Mouse (Mus musculus) ovary, adult 18-20 months (tissue): ENCODE measurements around the gene Letm1.

Experiments
- DNase-seq: peaks from one replicate; pipeline ENCODE4 v3.0.0; 2022; ENCODE audit warnings: low spot score, mixed read lengths

The Letm1 gene

GRCm38 (mm10) chr5:33782345-33782998, at the start of gene Letm1:
Gene Letm1 (minus strand): TSS chr5:33782817.
- peak; percentile 92 for DNase-seq

GRCm38 (mm10) chr5:33830832-33831231, 48.2 kb upstream of the Letm1 start:
- DNase-seq: no peak

GRCm38 (mm10) chr5:33829958-33830357, 47.3 kb upstream of the Letm1 start:
- DNase-seq: no peak

- DNase-seq: no peak
Measured at GRCm38 (mm10) chr5:33828107-33828506, 45.5 kb upstream of the Letm1 start.

GRCm38 (mm10) chr5:33826001-33826400, 43.4 kb upstream of the Letm1 start:
- DNase-seq: no peak

- DNase-seq: no peak
Measured at GRCm38 (mm10) chr5:33822456-33822855, 39.8 kb upstream of the Letm1 start.

GRCm38 (mm10) chr5:33821901-33822427, 39.3 kb upstream of the Letm1 start:
- no peak for DNase-seq

- DNase-seq: peak; percentile 12
Measured at GRCm38 (mm10) chr5:33820733-33821621, 38.4 kb upstream of the Letm1 start.

- peak; percentile 83 for DNase-seq
Measured at GRCm38 (mm10) chr5:33819876-33820732, 37.5 kb upstream of the Letm1 start, which contains the start of gene Nsd2. Gene Nsd2 (plus strand): TSS chr5:33820725.

GRCm38 (mm10) chr5:33819141-33819875, 36.7 kb upstream of the Letm1 start:
- DNase-seq: no peak

GRCm38 (mm10) chr5:33818104-33818503, 35.5 kb upstream of the Letm1 start:
- no peak for DNase-seq

GRCm38 (mm10) chr5:33816008-33816725, 33.5 kb upstream of the Letm1 start:
- no peak for DNase-seq

GRCm38 (mm10) chr5:33811519-33811918, 28.9 kb upstream of the Letm1 start:
- no peak for DNase-seq

- DNase-seq: no peak
Measured at GRCm38 (mm10) chr5:33803337-33803736, 20.7 kb upstream of the Letm1 start.

- no peak for DNase-seq
Measured at GRCm38 (mm10) chr5:33791912-33792643, 9.5 kb upstream of the Letm1 start.

GRCm38 (mm10) chr5:33782999-33783390, 378 bp upstream of the Letm1 start:
- DNase-seq: no peak

GRCm38 (mm10) chr5:33781964-33782344, 663 bp downstream of the Letm1 start:
- DNase-seq: no peak

- no peak for DNase-seq
Measured at GRCm38 (mm10) chr5:33777195-33777594, 5.4 kb downstream of the Letm1 start.

- no peak for DNase-seq
Measured at GRCm38 (mm10) chr5:33743481-33743880, 39.1 kb downstream of the Letm1 start.

GRCm38 (mm10) chr5:33740548-33740947, 42.1 kb downstream of the Letm1 start:
- no peak for DNase-seq
